Mouse (Mus musculus): Measurements from ENCODE around the gene Ocln. TPM values are rescaled to one million over a fixed set of nuclear protein-coding genes. Genes with fewer than 3 reads are reported as not detected.
"Not testable (repeated sequence)": the region's sequence is repeated elsewhere in the genome, so short reads cannot be mapped to it uniquely, and the experiment has no call there.

Gene Ocln
- polyA plus RNA-seq, 1 experiment from 2014 or later: 15.1 TPM

DNA sequence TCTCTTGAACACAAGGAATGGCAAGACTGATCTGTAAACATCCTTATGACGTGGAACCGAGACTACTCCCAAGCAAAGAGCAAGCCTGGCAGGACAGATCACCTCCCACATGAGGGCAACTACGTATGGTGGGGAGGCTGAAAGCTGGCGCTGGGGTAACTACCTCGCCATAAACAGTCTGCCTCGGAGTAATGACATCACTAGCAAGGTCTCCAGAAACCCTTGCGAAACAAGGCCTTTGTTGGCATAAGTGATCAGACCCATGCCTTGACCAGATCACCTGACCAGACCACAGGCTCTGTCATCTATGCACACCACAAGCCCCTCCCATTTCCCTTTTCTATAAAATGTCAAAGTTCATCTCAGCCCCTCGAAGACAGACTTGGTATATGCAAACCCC is 59.2 kb downstream of the Ocln start:
- Histone ChIP-seq H3K4me1 (ENCODE audit: control insufficient read depth, low read depth, low read length) (peaks cover 12% of the 10 kb centered on the region), H3K4me3 (ENCODE audit: low read depth, low read length) (no peak overlapping the region), H3K27ac (ENCODE audit: low read length) (no peak overlapping the region), H3K27me3 (ENCODE audit: control insufficient read depth, insufficient read depth, low read depth, low read length) (no peaks in the 10 kb centered on the region), H3K9me3 (replicated peaks; ENCODE audit: control insufficient read depth, low read length) (no peaks in the 10 kb centered on the region), H3K4me2 (ENCODE audit: low read depth, low read length) (no peak overlapping the region), H3K36me3 (ENCODE audit: control insufficient read depth, insufficient read depth) (no peaks in the 10 kb centered on the region), H3K9ac (ENCODE audit: low read depth, low read length) (no peak overlapping the region)
- ATAC-seq (ENCODE audit: low read depth): no peak
- 39% methylated on average over 8 of the region's 8 CpGs for WGBS (ENCODE audit: insufficient replicate concordance)

DNA sequence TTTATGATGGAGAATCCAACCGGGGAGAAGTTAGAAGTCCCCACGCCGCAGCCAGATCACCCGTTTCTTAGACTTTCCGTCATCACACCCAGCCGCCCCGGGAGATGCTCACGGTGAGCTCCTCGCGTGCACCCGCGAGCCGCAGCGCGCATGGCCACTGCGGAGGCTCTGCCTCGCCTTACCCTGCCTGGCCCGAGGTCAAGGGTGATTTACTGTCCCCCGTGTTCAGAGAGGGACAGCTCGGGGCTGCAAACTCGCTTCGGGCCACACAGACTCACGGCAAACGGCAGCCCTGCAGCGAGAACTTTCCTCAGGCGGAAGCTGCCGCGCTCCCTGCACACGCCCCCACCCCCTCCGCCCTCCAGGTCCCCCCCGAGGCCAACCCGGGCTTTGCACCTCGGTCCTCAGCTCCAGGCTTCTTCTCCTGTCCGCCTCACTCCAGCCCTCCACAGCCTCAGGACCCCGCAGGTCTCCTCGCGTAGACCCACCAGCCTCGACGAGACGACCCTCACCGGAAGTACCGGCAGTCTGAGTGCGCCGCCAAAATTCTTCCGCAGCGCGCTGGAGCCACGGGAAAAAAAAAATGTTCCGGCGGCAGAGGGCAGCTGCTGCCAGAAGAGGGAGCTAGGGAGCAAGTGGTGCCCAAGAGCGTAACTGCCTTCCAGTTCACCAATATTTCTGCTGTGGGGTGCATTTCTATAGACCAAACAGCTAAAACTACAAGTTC is 60.3 kb downstream of the Ocln start, which contains the start of gene Gtf2h2:
Gene Gtf2h2 (minus strand): TSS at position 519 of the 727 bp plus-strand sequence.
- Histone ChIP-seq H3K27ac (ENCODE audit: low read length) (peak within 1 kb of the TSS; percentile 63), H3K27me3 (ENCODE audit: control insufficient read depth, insufficient read depth, low read depth, low read length) (no peaks in the 10 kb centered on the region), H3K4me1 (ENCODE audit: control insufficient read depth, low read depth, low read length) (peaks cover 12% of the 10 kb centered on the region), H3K36me3 (ENCODE audit: control insufficient read depth, insufficient read depth) (peaks cover 3% of the 10 kb centered on the region; the same call in 1 of the 2 replicates), H3K9ac (ENCODE audit: low read depth, low read length) (peak within 1 kb of the TSS; percentile 88), H3K9me3 (replicated peaks; ENCODE audit: control insufficient read depth, low read length) (no peaks in the 10 kb centered on the region), H3K4me2 (ENCODE audit: low read depth, low read length) (peak within 1 kb of the TSS; percentile 84), H3K4me3 (ENCODE audit: low read depth, low read length) (peak within 1 kb of the TSS; percentile 97)
- under 1% methylated on average over 51 of the region's 51 CpGs for WGBS (ENCODE audit: insufficient replicate concordance)
- peak; percentile 74 for ATAC-seq (ENCODE audit: low read depth)

DNA sequence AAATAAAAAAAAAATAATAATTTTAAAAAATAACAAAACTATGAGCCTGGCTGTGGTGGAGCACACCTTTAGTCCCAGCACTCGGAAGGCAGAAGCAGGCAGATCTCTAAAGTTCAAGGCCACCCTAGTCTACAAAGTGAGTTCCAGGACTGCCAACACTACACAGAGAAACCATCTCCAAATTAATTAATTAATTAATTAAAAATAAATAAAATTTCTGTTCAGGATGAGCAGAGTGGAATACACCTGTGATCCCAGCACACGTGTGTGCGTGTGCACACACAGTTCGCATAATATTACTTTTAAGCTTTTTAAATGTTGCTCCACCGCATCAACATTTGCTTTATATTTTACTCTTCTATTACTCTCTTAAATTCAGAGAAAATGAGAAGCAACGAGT is 60.9 kb downstream of the Ocln start:
- Histone ChIP-seq H3K27me3 (ENCODE audit: control insufficient read depth, insufficient read depth, low read depth, low read length) (no peaks in the 10 kb centered on the region), H3K27ac (ENCODE audit: low read length) (peak overlapping the region; percentile 63), H3K9me3 (replicated peaks; ENCODE audit: control insufficient read depth, low read length) (no peaks in the 10 kb centered on the region), H3K36me3 (ENCODE audit: control insufficient read depth, insufficient read depth) (peaks cover 3% of the 10 kb centered on the region; the same call in 1 of the 2 replicates), H3K4me2 (ENCODE audit: low read depth, low read length) (peak overlapping the region; percentile 84), H3K4me3 (ENCODE audit: low read depth, low read length) (peak overlapping the region; percentile 97), H3K4me1 (ENCODE audit: control insufficient read depth, low read depth, low read length) (peaks cover 12% of the 10 kb centered on the region), H3K9ac (ENCODE audit: low read depth, low read length) (peak overlapping the region; percentile 88)
- 16% methylated on average over 6 of the region's 6 CpGs for WGBS (ENCODE audit: insufficient replicate concordance)
- no peak for ATAC-seq (ENCODE audit: low read depth)

DNA sequence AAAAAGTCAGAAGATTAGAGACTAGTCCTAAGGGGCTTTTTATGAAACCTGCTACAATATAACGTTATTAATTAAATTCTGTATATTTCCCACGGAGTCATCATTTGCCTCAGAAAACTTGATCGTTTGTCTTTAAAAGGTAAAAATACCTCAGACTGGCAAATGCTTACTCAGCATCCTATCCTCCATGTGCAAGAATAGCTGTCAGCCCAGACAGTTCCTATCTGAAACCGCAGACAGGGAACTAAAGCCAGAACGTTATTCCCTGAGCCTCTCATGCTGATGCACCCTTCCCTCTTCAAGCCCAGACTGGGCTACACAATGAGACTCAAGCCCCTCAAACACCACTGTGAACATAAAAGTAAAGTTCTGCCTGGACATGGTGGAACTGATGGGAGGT is 62.1 kb downstream of the Ocln start:
- no peak overlapping the region for H3K4me2 ChIP-seq (ENCODE audit: low read depth, low read length)
- peaks cover 3% of the 10 kb centered on the region; the same call in 1 of the 2 replicates for H3K36me3 ChIP-seq (ENCODE audit: control insufficient read depth, insufficient read depth)
- whole genome bisulfite sequencing (ENCODE audit: insufficient replicate concordance): 60% methylated on average over 5 of the region's 5 CpGs
- H3K9ac ChIP-seq (ENCODE audit: low read depth, low read length): no peak overlapping the region
- no peak overlapping the region for H3K27ac ChIP-seq (ENCODE audit: low read length)
- no peaks in the 10 kb centered on the region for H3K27me3 ChIP-seq (ENCODE audit: control insufficient read depth, insufficient read depth, low read depth, low read length)
- H3K9me3 ChIP-seq (replicated peaks; ENCODE audit: control insufficient read depth, low read length): no peaks in the 10 kb centered on the region
- ATAC-seq (ENCODE audit: low read depth): no peak
- H3K4me3 ChIP-seq (ENCODE audit: low read depth, low read length): no peak overlapping the region
- peaks cover 12% of the 10 kb centered on the region for H3K4me1 ChIP-seq (ENCODE audit: control insufficient read depth, low read depth, low read length)

DNA sequence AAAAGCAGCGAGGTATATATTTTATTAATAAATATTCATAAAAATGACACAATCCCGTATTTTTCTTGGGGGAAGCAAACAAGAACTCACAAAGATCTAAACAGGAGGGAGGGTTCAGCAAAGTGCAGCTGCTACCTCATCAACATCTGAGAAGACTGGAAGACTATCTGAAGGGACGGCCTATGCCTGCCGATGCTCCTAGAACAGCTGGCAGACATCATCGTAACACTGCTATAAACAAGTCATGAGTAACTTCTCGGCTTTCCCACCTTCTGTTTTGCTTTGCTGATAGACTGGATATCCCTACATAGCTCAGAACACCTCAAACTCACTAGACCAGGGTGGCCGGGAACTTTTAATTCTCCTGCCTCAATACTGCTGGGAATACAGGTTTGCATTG is 68.9 kb downstream of the Ocln start:
- Histone ChIP-seq H3K4me2 (ENCODE audit: low read depth, low read length) (no peak overlapping the region), H3K4me1 (ENCODE audit: control insufficient read depth, low read depth, low read length) (no peaks in the 10 kb centered on the region), H3K4me3 (ENCODE audit: low read depth, low read length) (no peak overlapping the region), H3K9me3 (replicated peaks; ENCODE audit: control insufficient read depth, low read length) (no peaks in the 10 kb centered on the region), H3K27me3 (ENCODE audit: control insufficient read depth, insufficient read depth, low read depth, low read length) (no peaks in the 10 kb centered on the region), H3K9ac (ENCODE audit: low read depth, low read length) (no peak overlapping the region), H3K27ac (ENCODE audit: low read length) (no peak overlapping the region), H3K36me3 (ENCODE audit: control insufficient read depth, insufficient read depth) (peaks cover 5% of the 10 kb centered on the region)
- WGBS (ENCODE audit: insufficient replicate concordance): 79% methylated on average over 7 of the region's 7 CpGs
- no peak for ATAC-seq (ENCODE audit: low read depth)

DNA sequence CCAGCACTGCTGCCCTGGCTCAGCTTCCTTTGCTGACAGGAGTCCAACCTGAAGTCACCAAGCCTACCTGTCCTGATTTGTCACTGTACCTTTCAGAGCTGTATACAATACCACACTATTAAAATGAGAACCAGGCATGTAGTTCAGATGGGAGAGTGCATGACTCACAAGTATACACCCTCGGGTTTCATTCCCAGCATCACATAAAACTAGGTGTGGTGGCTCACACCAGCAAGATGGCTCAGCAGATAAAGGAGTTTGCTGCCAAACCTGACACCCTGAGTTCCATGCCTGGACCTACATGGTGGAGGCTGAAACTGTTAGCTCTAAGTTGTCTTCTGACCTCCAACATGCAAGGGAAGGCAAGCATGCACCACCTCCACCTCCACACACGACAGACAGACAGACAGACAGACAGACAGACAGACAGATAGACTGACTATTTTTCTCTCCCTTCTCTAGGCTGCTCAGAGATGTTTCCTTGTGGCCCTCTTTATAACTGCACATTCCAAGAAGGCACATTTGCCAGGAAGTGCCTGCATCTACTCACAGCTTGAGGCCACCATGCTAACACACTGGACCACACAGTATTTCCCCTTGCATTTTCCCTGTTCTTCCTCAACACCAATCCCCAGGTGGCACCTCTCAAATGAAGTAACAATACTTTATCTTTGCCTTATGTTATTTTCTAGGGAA is 88.8 kb downstream of the Ocln start:
- WGBS (ENCODE audit: insufficient replicate concordance): 42% methylated on average over 2 of the region's 2 CpGs
- Histone ChIP-seq H3K36me3 (ENCODE audit: control insufficient read depth, insufficient read depth) (peaks cover 12% of the 10 kb centered on the region; the same call in 1 of the 2 replicates), H3K4me1 (ENCODE audit: control insufficient read depth, low read depth, low read length) (peaks cover 8% of the 10 kb centered on the region), H3K27me3 (ENCODE audit: control insufficient read depth, insufficient read depth, low read depth, low read length) (no peaks in the 10 kb centered on the region), H3K9ac (ENCODE audit: low read depth, low read length) (no peak overlapping the region), H3K4me3 (ENCODE audit: low read depth, low read length) (no peak overlapping the region), H3K4me2 (ENCODE audit: low read depth, low read length) (peak overlapping the region; percentile 12; the same call in 1 of the 2 replicates), H3K27ac (ENCODE audit: low read length) (no peak overlapping the region), H3K9me3 (replicated peaks; ENCODE audit: control insufficient read depth, low read length) (no peaks in the 10 kb centered on the region)
- peak; percentile 81 for ATAC-seq (ENCODE audit: low read depth)

DNA sequence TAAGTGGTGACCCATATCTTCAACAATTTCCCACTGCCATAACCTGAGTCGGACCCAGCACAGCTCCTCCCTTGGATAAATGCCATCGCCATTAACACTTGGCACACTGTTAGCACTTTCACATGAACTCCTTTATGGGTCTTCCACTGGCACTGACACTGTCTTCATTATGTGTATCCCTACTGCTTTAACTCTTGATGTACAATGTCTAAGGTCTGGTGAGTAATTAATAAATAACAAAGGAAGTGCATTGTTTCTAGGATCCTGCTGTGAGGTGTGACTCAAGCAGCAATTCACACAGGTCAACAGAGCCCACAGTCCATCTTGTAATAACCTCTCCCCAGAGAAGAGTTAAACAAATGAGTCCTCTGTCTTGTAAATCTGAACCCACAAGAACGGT is 91.2 kb downstream of the Ocln start:
- H3K36me3 ChIP-seq (ENCODE audit: control insufficient read depth, insufficient read depth): peaks cover 3% of the 10 kb centered on the region; the same call in 1 of the 2 replicates
- H3K4me2 ChIP-seq (ENCODE audit: low read depth, low read length): no peak overlapping the region
- H3K27ac ChIP-seq (ENCODE audit: low read length): no peak overlapping the region
- H3K4me1 ChIP-seq (ENCODE audit: control insufficient read depth, low read depth, low read length): peaks cover 8% of the 10 kb centered on the region
- ATAC-seq (ENCODE audit: low read depth): no peak
- no peaks in the 10 kb centered on the region for H3K9me3 ChIP-seq (replicated peaks; ENCODE audit: control insufficient read depth, low read length)
- no peak overlapping the region for H3K4me3 ChIP-seq (ENCODE audit: low read depth, low read length)
- 68% methylated on average over 3 of the region's 3 CpGs for WGBS (ENCODE audit: insufficient replicate concordance)
- H3K27me3 ChIP-seq (ENCODE audit: control insufficient read depth, insufficient read depth, low read depth, low read length): no peaks in the 10 kb centered on the region
- no peak overlapping the region for H3K9ac ChIP-seq (ENCODE audit: low read depth, low read length)

DNA sequence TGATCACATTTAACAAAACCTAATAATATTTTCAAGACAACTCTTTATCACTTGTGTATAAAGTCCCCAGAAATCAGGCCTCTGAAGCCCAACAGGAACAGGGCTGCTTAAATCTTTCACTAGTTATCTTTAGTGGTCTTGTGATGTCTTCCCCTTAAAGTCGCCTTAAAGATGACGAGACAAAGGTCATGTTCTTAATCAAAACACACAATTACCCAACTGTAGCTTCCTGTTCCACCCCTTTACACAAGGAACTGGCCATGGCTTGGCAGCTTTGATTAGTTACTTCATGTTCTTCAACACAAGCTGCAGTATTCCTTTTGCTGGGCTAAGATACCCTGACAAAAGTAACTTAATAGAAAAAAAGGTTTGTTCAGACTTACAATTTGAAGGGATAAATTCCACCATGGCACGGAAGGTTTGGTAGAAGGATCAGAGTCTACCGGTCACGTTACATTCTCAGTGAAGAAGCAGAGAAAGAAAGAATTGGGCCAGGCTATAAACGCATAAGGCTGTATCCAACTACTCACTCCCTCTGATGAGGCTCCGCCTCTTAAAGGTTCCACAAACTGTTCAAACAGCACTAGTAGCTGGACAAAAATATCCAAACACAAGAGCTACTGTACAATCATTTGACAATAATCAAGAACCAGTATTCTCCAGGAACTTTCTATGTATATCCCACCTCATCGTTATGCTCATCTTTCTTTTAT is 99.9 kb downstream of the Ocln start, which contains the start of gene Naip1:
Gene Naip1 (minus strand): TSS at position 455 of the 713 bp plus-strand sequence.
- H3K27me3 ChIP-seq (ENCODE audit: control insufficient read depth, insufficient read depth, low read depth, low read length); H3K9me3 ChIP-seq (replicated peaks; ENCODE audit: control insufficient read depth, low read length); ATAC-seq (ENCODE audit: low read depth); H3K36me3 ChIP-seq (ENCODE audit: control insufficient read depth, insufficient read depth); H3K4me2 ChIP-seq (ENCODE audit: low read depth, low read length); H3K4me3 ChIP-seq (ENCODE audit: low read depth, low read length); H3K4me1 ChIP-seq (ENCODE audit: control insufficient read depth, low read depth, low read length); H3K27ac ChIP-seq (ENCODE audit: low read length); H3K9ac ChIP-seq (ENCODE audit: low read depth, low read length): not testable (repeated sequence)
- WGBS (ENCODE audit: insufficient replicate concordance): 57% methylated on average over 8 of the region's 8 CpGs
